Mouse (Mus musculus) cerebellum, postnatal 36 days (tissue): ENCODE data around the gene Ly9.

Source experiments
- DNase-seq, 2 experiments: peaks; one replicate each; pipeline ENCODE4 v3.0.0; 2021 to 2022; ENCODE audit warnings: mixed read lengths in 2 of 2

The Ly9 gene

GRCm38 (mm10) chr1:171568436-171568835, 38.8 kb downstream of the Ly9 start:
- DNase-seq = no peak

GRCm38 (mm10) chr1:171566777-171567176, 40.4 kb downstream of the Ly9 start:
- peak; percentile 41 to 43 for DNase-seq

- DNase-seq = no peak
Observed at GRCm38 (mm10) chr1:171565888-171566287, 41.3 kb downstream of the Ly9 start.

- DNase-seq = no peak
Observed at GRCm38 (mm10) chr1:171564247-171564646, 43.0 kb downstream of the Ly9 start.

- DNase-seq = no peak
Observed at GRCm38 (mm10) chr1:171563042-171563441, 44.2 kb downstream of the Ly9 start.

- DNase-seq = no peak
Observed at GRCm38 (mm10) chr1:171561639-171562225, 45.5 kb downstream of the Ly9 start.

- DNase-seq = no peak
Observed at GRCm38 (mm10) chr1:171561200-171561599, 46.0 kb downstream of the Ly9 start.

- DNase-seq = no peak
Observed at GRCm38 (mm10) chr1:171560262-171560661, 46.9 kb downstream of the Ly9 start.

GRCm38 (mm10) chr1:171558898-171559297, 48.3 kb downstream of the Ly9 start, which contains the start of gene Cd244a:
Cd244a (plus strand) TSS chr1:171559193.
- DNase-seq = no peak

- DNase-seq = no peak
Observed at GRCm38 (mm10) chr1:171558407-171558806, 48.8 kb downstream of the Ly9 start.

GRCm38 (mm10) chr1:171556366-171556765, 50.8 kb downstream of the Ly9 start:
- no peak for DNase-seq

- DNase-seq = no peak
Observed at GRCm38 (mm10) chr1:171553359-171554341, 53.6 kb downstream of the Ly9 start.

GRCm38 (mm10) chr1:171552230-171552629, 55.0 kb downstream of the Ly9 start:
- DNase-seq = no peak

- DNase-seq = no peak
Observed at GRCm38 (mm10) chr1:171551326-171551725, 55.9 kb downstream of the Ly9 start.

GRCm38 (mm10) chr1:171540694-171541093, 66.5 kb downstream of the Ly9 start:
- no peak for DNase-seq
